Mouse (Mus musculus): ENCODE data around the gene Disc1.

DNA sequence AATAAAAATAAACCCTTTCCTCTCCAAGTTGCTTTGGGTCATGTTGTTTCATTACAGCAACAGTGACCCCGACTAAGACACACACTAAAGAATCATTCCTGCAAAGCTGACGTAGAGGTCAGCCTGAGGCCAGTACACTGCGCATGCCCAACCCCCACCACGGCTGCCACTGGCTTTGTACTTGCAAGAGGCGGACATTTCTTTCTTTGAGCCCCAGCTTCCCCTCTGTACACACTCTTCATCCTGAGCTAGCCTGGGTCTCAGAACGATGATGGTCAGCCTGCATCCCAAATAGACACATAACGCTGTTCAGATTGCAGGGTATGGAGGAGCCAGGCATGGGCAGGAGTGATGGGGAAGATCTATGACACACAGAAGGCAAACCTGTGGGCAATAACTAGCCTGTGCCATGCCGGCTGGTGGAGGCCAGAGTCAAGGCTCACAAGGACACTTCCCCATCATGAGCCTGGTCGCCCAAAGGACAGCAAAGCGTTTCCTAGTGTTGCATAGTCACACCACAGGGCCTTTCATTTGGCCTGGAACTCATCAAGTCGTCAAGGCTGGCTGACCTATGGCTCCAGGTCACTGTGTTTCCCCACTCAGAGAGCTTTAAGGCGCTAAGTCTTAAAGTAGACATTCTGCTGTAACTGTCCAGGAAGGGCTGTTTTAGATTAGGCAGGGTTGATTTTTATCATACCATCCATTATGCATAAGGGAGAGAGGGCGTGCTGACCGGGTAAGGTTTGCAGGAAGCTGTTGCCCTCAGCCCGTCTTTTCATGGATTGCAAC, 13.2 kb upstream of the Disc1 start:
- TF ChIP-seq CTCF (IDR thresholded peaks at IDR 0.05; ENCODE audit: low read depth) (no peak), EP300 (IDR thresholded peaks at IDR 0.05; ENCODE audit: low read depth) (no peak)
